Mouse (Mus musculus): ENCODE data around the gene Prss22.

DNA sequence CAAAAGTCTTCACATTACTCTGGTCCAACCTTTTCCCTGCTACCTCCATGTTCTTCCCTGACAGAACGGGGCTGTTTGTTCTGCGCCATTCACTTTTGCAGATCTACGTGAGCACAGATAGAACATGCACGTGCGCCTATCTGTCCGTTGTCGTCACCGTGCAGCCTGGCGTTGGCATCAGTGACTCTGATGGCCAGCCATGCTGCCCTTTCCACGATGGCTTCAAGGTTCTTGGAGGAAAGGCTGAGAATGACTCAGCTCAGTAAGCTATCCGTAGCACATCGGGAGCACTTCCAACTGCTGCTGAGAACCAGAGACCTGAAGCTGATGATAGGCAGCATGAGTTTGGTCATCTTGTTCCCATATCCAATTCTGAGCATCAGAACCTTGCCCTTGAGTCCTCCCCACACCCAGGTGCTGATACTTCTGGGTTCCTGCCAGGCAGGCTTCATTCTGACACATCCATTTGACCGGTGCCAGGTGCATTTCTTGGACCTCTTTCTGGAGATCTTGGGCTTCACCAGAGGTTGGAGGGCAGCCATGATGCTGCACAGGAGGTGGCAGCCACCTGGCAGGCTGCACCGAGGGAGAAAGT, 6.3 kb upstream of the Prss22 start:
- TF ChIP-seq GATA1 (IDR thresholded peaks at IDR 0.05; ENCODE audit: low read length) (no peak), TAL1 (IDR thresholded peaks at IDR 0.05; ENCODE audit: low read length) (no peak)
